Mouse (Mus musculus): ENCODE data around the gene Rerg.

DNA sequence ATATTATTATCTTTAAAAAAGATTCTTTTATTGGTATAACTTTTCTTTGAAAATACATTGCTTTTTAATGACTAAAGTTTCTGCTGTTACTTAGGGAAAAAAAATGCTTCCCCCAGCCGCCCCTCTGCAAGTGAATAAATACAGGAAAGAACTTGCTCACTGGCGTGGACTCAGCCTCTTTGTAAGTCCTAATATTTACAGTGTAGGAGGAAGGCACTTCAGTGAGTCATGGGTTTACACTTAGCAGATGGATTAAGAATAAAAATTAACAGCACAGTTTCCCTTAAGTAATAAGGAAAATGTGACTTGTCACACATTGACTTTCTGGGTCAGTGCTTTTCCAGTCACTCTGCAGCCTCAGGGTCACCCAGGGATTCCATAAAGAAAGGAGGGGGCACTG is 70.0 kb downstream of the Rerg start:
- TF ChIP-seq TAL1 (conservative IDR thresholded peaks at IDR 0.05; ENCODE audit: low read depth, low read length), result no peak
- TF ChIP-seq POLR2AphosphoS5 (IDR thresholded peaks at IDR 0.05; ENCODE audit: insufficient replicate concordance, low read depth, low read length), result no peak
- TF ChIP-seq CTCF (IDR thresholded peaks at IDR 0.05; ENCODE audit: low read depth, low read length), result no peak
- no peak for TF ChIP-seq GATA1 (IDR thresholded peaks at IDR 0.05; ENCODE audit: borderline replicate concordance, low read length)

Measured in G1E (cell line).